15 mouse cellular contexts compared by ENCODE assay signal in genomic region chr5:64709146-64709545, GRCm38 (mm10).
DNase-seq lines count a peak whose midpoint lies in the region; ATAC-seq and TF ChIP-seq lines count a peak whose summit lies in the region.
"Had no signal": no experiment of that assay in that cellular context is flagged by ENCODE, and none has a peak within 500 bp of the region (broad histone marks: within the 10 kb centered on the region; RNA-seq: fewer than 3 reads in every experiment).

No protein-coding gene starts in this region.

- TF ChIP-seq POLR2A in brain, embryonic 14.5 days (IDR thresholded peaks at IDR 0.05; ENCODE audit: borderline replicate concordance, extremely low read depth, insufficient read depth, insufficient read length, poor library complexity, severe bottlenecking) = no peak

- POLR2A ChIA-PET in Patski (lab: Charles Lee) = no interaction called here

- no peak for TF ChIP-seq CTCF in layer of hippocampus, adult 2 months (conservative IDR thresholded peaks at IDR 0.05)
- TF ChIP-seq CTCF in Patski (IDR thresholded peaks at IDR 0.05) = no peak
- no peak for TF ChIP-seq CTCF in brain, embryonic 14.5 days (IDR thresholded peaks at IDR 0.05; ENCODE audit: borderline replicate concordance, extremely low read depth, insufficient read depth, insufficient read length)

- in situ Hi-C loops in Patski (cut with MboI; ENCODE audit: low pct_unique_long_range_greater_than_20kb) = no loop called here

- no peak overlapping the region for H3K4me3 ChIP-seq in layer of hippocampus, adult 2 months
- H3K4me3 ChIP-seq: intestine, embryonic 15.5 days; limb, embryonic 13.5 days; myocyte had no signal

- H3K27ac ChIP-seq in layer of hippocampus, adult 2 months = peak overlapping the region; percentile 12
- H3K27ac ChIP-seq: intestine, embryonic 15.5 days; limb, embryonic 13.5 days had no signal

- H3K27me3 ChIP-seq in Patski = no peaks in the 10 kb centered on the region
- H3K27me3 ChIP-seq: intestine, embryonic 15.5 days; limb, embryonic 13.5 days had no signal

- CTCF ChIA-PET in Patski (lab: Charles Lee) = interaction anchor here (1.4 kb wide), 1 partner anchor 12 kb away, joined by 3 read pairs; no protein-coding TSS in a partner anchor

- DNase-seq in layer of hippocampus, adult 2 months (ENCODE audit: low spot score in 2 of 2) = peak in 1 of 2 experiments; percentile 10
- no peak for DNase-seq in layer of hippocampus, postnatal 10 days (ENCODE audit: low spot score in 2 of 2)
- peak; percentile 13 for DNase-seq in Patski (ENCODE audit: low read depth, low spot score)
- peak; percentile 81 for DNase-seq in brain, embryonic 14.5 days (ENCODE audit: low read depth)
- no peak for DNase-seq in cerebellum, postnatal 25 days
- DNase-seq in layer of hippocampus, postnatal 14 days (ENCODE audit: low spot score in 2 of 2) = no peak
- DNase-seq: cerebellum, adult 9-11 months; heart, adult 11 months; heart, postnatal 14 days; right cerebral cortex, postnatal 4 days; thymus, adult 18-20 months had no signal

- ATAC-seq in Patski = no peak
- ATAC-seq in granulocyte monocyte progenitor cell, adult 5-6 weeks (replicated peaks; ENCODE audit: poor library complexity, severe bottlenecking) = peak; percentile 30; the same call in 1 of the 2 replicates
- ATAC-seq: intestine, embryonic 15.5 days had no signal

Comparison
In these comparisons a context has a peak if more than half of its experiments do, and no peak if none do; other contexts are left out.
1. DNase-seq: peak in Patski (single experiment) and brain, embryonic 14.5 days (single experiment); none in layer of hippocampus, postnatal 10 days (0 of 2), cerebellum, postnatal 25 days (0 of 2) and layer of hippocampus, postnatal 14 days (0 of 2).